Mouse (Mus musculus) megakaryocyte progenitor cell, adult 5-6 weeks (primary cell): ENCODE data around the gene Gtf2f2. TPM values are rescaled to one million over a fixed set of nuclear protein-coding genes. Genes with fewer than 3 reads are reported as not detected.

ENCODE experiments used
- ATAC-seq: replicated peaks from 2 replicates; pipeline ENCODE4 v1.8.0; 2016; ENCODE audit warnings: mild to moderate bottlenecking, moderate TSS enrichment, inconsistent platforms; ENCODE audit not compliant: poor library complexity
- total RNA-seq, 2 experiments: library from RNA; stranded (forward) in 1 of 2; stranded (reverse) in 1 of 2; fragments of 157-497, 149-512 nt in 1 of 2; fragments of 200-1000 nt in 1 of 2; gene quantifications; 2 replicates each; pipeline versions ENCODE4 v1.2.3 to v1.2.4; 2015 to 2017

Gtf2f2 gene
- total RNA-seq (2015) (66.1 and 71.3 TPM in 2 replicates), total RNA-seq (2017) (76.0 and 91.5 TPM in 2 replicates)

DNA sequence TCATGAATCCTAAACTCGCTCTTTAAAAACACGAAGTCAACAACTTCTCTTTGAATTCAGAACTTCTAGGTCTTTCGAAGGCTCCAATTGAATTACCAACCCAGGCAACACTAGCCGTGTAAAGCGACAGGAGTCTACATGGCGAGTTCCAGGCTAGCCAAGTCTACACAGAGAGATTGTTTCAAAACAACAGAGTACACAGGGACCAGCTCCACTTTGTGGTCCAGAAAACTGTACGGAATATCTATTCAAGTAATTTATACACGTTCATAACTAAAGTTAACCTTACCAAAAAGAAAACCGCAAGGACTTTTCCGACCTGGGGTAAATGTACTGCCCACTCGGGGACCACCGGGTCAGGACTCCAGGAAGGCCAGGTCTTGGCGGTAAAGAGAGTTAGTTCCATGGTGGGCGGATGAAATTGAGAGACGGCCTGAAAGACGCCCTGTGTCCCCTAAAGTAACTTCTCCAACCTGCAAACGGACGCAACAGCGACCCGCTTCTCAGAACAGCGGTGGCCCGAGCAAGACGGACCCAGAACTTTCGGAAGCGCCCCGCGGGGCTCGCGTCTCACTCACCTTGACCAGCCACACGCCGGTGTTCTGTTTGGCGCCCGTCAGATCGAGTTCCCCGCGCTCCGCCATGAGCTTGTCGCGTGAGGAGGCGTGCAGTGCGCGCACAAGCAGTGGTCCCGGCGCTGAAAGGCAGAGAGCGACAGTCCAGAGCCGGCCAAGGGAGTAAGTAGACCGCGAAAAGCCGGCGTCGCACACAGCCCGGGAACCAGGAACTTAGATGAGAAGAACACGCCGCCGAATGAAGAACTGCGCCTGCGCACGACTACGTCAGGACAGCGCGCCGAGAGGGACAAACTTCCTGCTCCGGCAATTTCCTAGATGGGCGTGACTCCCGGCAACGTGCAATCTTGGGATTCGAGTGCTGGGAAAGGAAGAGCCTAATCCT, at the start of gene Gtf2f2:
Gtf2f2 (minus strand) TSS at position 764 of the 960 bp plus-strand sequence.
- ATAC-seq = peak; percentile 91

GRCm38 (mm10) chr14:76059441-76059840, 48.8 kb upstream of the Gtf2f2 start:
- no peak for ATAC-seq

DNA sequence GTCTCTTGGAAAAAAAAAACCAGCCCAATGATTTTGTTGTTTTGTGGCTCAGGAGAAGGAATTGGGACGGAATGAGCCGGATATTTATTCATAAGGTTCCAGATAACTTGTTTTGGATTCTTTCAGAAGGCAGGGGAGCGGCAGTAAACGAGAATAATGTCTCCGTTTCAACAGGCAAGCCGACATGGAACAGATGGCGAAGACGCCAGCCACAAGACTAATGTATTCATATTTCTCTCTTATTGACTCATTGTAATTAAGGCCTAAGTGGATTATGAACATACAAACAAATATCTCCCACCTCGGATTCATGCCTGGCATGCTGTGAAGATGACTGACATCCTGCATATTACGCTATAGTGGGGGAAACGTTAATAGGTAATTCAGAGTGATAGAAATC, 43.1 kb upstream of the Gtf2f2 start:
- no peak for ATAC-seq

DNA sequence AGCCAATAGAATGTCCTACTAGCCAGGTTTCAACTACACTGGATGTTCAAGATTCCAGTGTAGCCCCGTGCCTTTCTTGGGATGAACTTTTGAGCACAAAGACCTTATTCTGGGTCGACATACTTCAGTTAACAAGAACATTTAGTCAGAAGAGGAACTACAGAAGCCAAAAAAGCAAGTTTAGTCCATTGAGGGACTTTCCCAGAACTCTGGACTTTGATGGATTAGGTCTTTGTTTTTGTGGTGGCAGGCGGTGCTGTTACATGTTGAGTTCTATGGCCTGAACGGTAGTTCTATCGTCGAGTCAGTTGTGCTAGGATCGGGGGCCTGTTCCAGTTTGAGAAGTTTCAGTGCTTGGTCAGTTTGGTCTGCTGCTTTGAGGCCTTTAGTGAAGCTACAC, 41.3 kb upstream of the Gtf2f2 start:
- no peak for ATAC-seq

DNA sequence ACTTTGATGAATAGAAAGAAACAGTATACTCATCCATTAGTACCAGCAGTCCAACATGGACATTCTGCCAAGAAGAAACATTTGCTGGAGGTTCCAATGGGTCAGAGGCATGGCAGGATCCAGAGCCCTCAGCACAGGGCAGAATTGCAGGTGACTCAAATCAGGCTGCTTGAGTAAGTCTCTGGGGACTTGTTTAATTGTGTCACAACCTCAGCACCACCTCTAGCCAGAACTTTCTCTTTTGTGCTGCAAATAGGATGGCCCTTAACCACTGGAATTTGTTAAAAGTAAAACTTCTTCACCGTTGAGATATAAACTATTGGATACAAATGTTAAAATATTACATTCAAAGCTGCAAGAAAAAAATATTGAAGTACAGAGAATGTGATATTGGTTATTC, 35.1 kb upstream of the Gtf2f2 start:
- ATAC-seq = no peak

- no peak for ATAC-seq
These were observed 33.5 kb upstream of the Gtf2f2 start for GRCm38 (mm10) chr14:76044164-76044557.

GRCm38 (mm10) chr14:76043251-76044163, 32.8 kb upstream of the Gtf2f2 start:
- ATAC-seq = no peak

- no peak for ATAC-seq
These were observed 22.6 kb upstream of the Gtf2f2 start for GRCm38 (mm10) chr14:76033221-76033637.

- ATAC-seq = no peak
These were observed 22.0 kb upstream of the Gtf2f2 start for GRCm38 (mm10) chr14:76032671-76033136.

DNA sequence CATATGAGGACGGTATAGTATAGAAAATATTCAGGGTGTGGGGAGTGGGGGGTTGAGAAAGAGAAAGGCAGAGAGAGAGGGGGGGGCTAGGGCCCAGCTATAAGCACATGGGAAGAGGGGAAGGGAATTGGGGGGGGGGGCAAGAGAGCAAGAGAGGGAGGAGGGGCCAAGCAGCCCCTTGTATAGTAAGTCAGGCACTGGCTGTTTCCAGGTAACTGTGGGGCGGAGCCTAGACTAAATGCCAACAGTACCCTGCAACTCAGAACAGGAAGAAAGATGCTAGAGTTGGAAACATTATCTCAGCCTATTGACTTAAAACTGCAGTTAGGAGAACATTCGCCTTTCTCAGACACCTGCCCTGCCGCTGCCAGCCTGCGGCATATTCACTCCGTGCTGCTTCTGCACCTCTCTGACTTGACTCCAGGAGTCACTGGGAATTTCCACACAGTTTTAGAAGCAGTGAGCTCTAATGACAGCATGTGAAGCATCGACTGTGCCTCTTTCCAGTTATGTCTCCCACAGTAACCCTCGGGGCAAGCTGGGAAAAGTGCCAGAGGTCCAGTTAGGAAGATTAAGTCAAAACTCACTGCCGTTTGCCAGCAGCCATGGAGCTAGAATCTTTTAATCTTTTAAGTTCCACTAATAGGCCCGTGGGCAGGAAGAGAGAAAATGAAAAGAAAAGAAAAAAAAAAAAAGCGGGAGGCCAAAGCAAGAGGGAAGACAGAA, 20.6 kb upstream of the Gtf2f2 start:
- no peak for ATAC-seq

- ATAC-seq = no peak
These were observed 14.0 kb upstream of the Gtf2f2 start for GRCm38 (mm10) chr14:76024641-76025040.

DNA sequence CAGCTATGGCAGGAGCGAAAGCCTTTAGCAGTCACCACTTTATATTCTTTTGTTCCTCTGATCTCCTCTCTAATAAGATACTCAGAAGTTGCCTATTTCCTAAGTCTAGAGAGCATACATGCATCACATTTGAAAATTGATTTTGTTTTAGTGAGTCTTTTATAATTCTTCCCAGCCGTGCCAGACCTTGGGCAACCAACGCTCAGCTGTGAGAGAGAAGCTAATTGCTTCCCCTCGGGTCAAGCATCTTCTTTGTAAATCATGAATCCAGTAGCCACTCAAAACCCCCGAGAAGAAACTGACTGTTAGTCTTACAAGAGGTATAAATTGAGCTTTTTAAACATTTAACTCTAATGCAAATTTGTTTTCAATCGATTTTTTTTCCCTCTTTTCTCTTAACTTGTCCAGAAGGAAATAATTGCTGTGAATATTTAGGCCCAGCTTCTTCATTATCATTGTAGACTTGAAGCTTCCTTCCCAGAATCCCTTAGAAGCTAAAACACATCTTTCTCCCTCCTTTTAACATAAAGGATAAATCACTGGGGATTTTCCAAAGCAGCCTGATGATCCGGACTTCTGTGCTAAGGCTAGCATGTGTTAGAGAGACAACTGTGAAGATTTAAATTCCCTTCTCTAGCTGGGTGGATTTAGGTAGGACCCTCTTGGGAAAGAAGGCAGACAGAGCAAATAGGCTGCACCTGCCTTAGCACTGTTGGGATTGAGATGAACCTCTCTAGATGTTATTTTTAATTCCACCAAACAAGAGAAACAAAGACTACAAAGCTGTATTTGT, 10.5 kb upstream of the Gtf2f2 start:
- ATAC-seq = no peak

DNA sequence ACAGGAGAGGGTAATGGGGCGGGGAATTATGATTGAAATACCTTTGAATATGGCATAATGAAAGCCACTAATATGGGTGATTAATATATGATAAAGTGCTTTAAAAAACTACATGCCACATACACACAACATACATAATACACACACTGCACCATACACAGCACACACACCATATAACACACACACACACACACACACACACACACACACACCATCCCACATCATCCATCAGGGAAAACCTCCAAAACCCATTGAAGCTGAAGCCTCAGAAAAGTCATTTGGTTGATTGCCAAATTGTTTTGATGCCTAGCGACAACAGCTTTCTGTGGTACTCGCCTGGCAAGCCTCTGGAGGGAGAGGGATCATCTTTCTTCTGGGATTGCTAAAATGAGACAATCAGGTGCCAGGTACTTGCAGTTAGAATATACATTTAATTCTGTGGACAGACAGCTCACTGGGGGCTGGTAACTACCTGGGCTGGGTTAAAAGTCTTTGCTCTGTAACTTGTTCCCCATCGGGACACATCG, 9.7 kb upstream of the Gtf2f2 start:
- ATAC-seq = no peak

- ATAC-seq = no peak
These were observed 7.3 kb upstream of the Gtf2f2 start for GRCm38 (mm10) chr14:76017785-76018490.

DNA sequence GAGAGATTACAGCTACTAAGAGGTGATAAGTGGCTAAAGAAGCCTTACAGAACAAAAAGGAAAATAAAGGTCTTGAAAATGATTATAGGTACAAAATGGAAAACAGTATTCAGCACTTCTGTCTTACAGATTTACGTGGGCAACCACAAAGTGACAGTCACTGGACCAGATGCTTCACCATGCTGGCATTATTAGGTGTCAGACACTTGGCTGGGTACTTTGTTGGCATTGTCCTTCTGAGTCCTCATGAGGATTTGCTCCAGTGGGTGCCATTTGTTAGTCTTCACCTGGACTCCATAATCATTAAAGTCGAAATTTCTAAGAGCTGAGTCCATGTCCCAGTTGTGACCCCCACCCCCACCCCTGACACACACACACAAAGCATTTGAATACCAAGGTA, 3.7 kb upstream of the Gtf2f2 start:
- no peak for ATAC-seq

- no peak for ATAC-seq
These were observed 395 bp upstream of the Gtf2f2 start for GRCm38 (mm10) chr14:76011062-76011457.

DNA sequence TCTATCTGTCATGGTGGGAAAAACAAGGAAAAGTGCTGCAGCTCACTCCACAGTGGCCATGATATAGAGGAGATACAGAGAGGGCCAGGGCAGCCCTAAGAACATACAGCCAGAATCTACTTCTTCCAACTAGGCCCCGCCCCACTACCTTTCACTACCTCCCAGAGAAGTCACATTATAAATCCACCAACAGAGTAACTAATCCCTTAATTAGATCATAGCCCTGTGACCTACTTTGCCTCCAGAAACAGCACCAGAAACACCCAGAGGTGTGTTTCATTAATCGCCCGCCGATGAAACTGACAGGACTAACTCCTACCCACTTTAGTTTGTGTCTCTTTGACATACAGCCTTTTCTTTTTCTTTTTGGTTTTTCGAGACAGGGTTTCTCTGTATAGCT, 1.5 kb downstream of the Gtf2f2 start:
- ATAC-seq = no peak; the same call in 1 of the 2 replicates

DNA sequence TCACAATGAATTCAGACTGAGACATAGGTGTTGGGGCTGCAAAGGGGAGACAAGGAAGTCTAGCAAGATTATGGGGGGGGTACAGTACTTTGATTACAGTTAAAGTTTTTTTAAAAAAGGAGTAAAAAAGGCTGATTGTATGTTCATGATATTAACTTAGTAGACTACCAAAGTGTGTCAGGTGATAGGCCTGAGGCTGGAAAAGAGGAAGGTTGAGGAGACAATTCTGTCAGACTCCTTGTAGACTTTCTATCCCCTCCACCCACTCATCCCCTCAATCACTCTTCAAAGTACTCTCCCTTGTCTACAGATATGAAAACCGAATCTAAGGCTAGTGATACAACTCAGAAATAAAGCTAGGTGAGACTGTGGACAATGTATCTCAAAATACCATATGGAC, 2.5 kb downstream of the Gtf2f2 start:
- no peak for ATAC-seq

- no peak for ATAC-seq
These were observed 5.7 kb downstream of the Gtf2f2 start for GRCm38 (mm10) chr14:76005011-76005410.
